Mouse (Mus musculus) erythroid progenitor cell, adult 5-6 weeks (primary cell): ENCODE measurements around the gene Gmeb1. TPM values are rescaled to one million over a fixed set of nuclear protein-coding genes. Genes with fewer than 3 reads are reported as not detected.

Experiments
- ATAC-seq: replicated peaks from 2 replicates; pipeline ENCODE4 v1.8.0; 2016; ENCODE audit warnings: moderate number of reproducible peaks, mild to moderate bottlenecking, moderate TSS enrichment, inconsistent platforms; ENCODE audit not compliant: poor library complexity, low FRiP score, severe bottlenecking
- total RNA-seq, 2 experiments: library from RNA; stranded (forward) in 1 of 2; stranded (reverse) in 1 of 2; fragments of 150-400 nt in 1 of 2; fragments of 186-747, 209-891 nt in 1 of 2; gene quantifications; 2 replicates each; pipeline versions ENCODE4 v1.2.3 to v1.2.4; 2015 to 2017; ENCODE audit warnings: low replicate concordance in 2 of 2

Gene Gmeb1
- total RNA-seq, 2 experiments from 2014 or later = 31.5 to 49.9 TPM

DNA sequence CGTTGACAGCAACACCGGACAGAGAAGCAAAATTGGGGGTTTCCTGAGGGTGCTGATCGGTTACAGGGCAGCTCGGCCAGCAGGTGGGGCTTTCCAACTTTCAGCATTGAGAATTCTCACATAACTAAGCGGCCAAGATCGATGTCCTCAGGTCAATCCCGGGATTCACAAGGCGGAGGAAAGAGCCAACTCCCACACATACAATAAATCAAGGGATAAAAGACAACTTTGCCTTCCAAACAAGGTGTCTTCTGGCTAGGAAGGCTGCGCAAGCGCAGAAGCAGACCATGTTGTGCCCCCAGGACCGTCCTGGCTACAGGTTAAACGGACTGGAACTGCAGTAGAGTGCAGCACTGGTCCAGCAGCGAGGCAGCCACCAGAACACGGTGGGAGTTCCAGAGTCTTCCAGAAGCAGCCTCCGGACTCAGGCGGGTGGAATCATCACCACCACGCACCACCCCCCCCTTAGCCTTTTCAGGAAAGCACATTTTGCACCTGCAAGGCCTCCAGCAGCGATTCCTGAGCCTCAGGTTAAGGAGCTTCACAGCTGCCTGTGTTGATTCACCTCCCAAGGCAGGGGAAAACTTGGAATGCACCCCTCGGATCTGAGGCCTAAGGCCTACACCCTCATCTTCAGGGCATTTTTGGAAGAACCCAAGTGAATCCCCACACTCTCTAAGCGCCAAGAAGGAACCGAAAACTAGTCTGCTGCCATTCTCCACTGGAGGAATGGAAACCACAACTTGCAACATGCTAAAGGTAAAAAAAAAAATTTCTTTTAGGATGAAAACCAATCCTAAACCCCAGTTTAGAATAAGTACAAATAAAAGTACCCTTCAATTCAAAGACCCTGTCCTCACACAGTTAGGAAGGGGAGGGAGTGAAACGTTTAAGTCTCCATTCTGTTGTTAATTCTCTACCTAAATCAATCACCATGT, 79.4 kb downstream of the Gmeb1 start:
- ATAC-seq = no peak

DNA sequence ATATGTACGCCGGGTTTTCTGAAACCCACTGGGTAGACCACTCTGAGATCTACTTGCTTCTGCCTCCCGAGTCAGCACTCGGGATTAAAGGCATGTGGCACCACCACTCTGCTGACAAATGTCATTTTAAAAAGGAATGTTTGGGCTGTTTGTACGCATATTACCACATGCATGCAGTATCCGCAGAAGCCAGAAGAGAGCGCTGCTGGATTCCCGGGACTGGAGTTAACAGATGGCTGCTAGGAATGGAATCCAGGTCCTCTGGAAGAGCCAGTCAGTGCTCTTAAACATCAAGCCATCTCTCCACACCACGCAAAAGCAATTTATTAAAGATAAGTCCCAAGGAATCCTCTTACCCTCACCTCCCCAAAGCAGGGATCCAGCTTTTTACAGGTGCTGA, 80.7 kb downstream of the Gmeb1 start:
- ATAC-seq = no peak

DNA sequence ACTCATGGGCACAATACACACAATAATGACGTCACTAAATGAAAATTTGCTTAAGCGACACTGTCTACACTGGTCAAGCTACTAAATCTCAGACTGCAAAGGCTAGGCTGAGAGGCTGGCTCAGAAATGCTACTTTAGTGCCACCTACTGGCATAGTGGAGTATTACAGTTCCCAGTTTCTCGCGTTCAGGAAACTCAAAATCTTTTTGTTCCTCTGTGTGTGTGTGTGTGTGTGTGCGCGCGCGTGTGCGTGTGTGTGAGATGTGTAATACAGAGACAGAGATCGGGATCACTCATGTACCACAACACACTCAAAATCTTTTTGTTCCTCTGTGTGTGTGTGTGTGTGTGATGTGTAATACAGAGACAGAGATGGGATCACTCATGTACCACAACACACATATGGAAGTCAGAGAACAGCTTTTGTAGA, 82.8 kb downstream of the Gmeb1 start:
- peak; percentile 66 for ATAC-seq

DNA sequence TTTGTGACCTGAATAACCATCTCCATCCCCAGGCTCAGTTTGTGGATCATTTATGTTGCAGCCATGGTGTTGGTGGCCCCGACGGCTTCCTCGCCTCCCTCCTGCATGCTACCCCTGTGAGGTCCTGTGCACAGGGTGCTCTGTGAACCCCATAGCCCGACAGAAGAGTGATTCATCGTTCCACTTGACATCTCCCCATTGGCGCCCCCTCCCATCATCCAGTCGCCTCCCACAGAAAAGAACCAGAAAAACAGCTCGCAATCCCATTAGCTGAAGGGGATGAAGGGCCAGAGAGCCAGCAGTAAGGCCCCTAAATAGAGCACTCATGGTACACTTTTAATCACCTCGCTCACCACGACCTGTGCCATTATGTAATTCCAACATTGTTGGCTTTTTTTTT, 84.9 kb downstream of the Gmeb1 start:
- no peak for ATAC-seq

Other genes with a start within 250 kb of the Gmeb1 start
- gene Gm10300, start 186.9 kb downstream of the Gmeb1 start, total RNA-seq (2015; ENCODE audit: low replicate concordance) = not detected in 2 replicates
- gene Gm10300, start 186.9 kb downstream of the Gmeb1 start, total RNA-seq (2017; ENCODE audit: low replicate concordance) = 0.64 and 1.4 TPM in 2 replicates
- 679 and 755 TPM in 2 replicates for gene Epb41, start 186.3 kb downstream of the Gmeb1 start, total RNA-seq (2015; ENCODE audit: low replicate concordance)
- gene Epb41, start 186.3 kb downstream of the Gmeb1 start, total RNA-seq (2017; ENCODE audit: low replicate concordance) = 876 and 895 TPM in 2 replicates
- gene Oprd1, start 117.1 kb downstream of the Gmeb1 start, total RNA-seq (2015; ENCODE audit: low replicate concordance) = not detected in 2 replicates
- gene Oprd1, start 117.1 kb downstream of the Gmeb1 start, total RNA-seq (2017; ENCODE audit: low replicate concordance) = not detected in 2 replicates
- gene Ythdf2, start 49.3 kb downstream of the Gmeb1 start, total RNA-seq (2015; ENCODE audit: low replicate concordance) = 27.8 and 33.5 TPM in 2 replicates
- gene Ythdf2, start 49.3 kb downstream of the Gmeb1 start, total RNA-seq (2017; ENCODE audit: low replicate concordance) = 27.2 and 29.4 TPM in 2 replicates
- gene Taf12, start 12.8 kb upstream of the Gmeb1 start, total RNA-seq (2015; ENCODE audit: low replicate concordance) = 19.3 and 30.6 TPM in 2 replicates
- 14.9 and 38.3 TPM in 2 replicates for gene Taf12, start 12.8 kb upstream of the Gmeb1 start, total RNA-seq (2017; ENCODE audit: low replicate concordance)
- gene Rab42, start 41.8 kb upstream of the Gmeb1 start, total RNA-seq (2015; ENCODE audit: low replicate concordance) = not detected in 2 replicates
- gene Rab42, start 41.8 kb upstream of the Gmeb1 start, total RNA-seq (2017; ENCODE audit: low replicate concordance) = not detected in 2 replicates
- 13.0 and 18.0 TPM in 2 replicates for gene Trnau1ap, start 67.9 kb upstream of the Gmeb1 start, total RNA-seq (2015; ENCODE audit: low replicate concordance)
- gene Trnau1ap, start 67.9 kb upstream of the Gmeb1 start, total RNA-seq (2017; ENCODE audit: low replicate concordance) = 8.9 and 14.1 TPM in 2 replicates
- 27.0 and 42.3 TPM in 2 replicates for gene Rcc1, start 92.0 kb upstream of the Gmeb1 start, total RNA-seq (2015; ENCODE audit: low replicate concordance)
- gene Rcc1, start 92.0 kb upstream of the Gmeb1 start, total RNA-seq (2017; ENCODE audit: low replicate concordance) = 36.5 and 47.0 TPM in 2 replicates
- gene Phactr4, start 160.9 kb upstream of the Gmeb1 start, total RNA-seq (2015; ENCODE audit: low replicate concordance) = 71.7 and 90.5 TPM in 2 replicates
- 61.1 and 75.6 TPM in 2 replicates for gene Phactr4, start 160.9 kb upstream of the Gmeb1 start, total RNA-seq (2017; ENCODE audit: low replicate concordance)
- 10.5 and 12.2 TPM in 2 replicates for gene Med18, start 202.3 kb upstream of the Gmeb1 start, total RNA-seq (2015; ENCODE audit: low replicate concordance)
- gene Med18, start 202.3 kb upstream of the Gmeb1 start, total RNA-seq (2017; ENCODE audit: low replicate concordance) = 5.7 and 16.2 TPM in 2 replicates
- gene Sesn2, start 248.9 kb upstream of the Gmeb1 start, total RNA-seq (2015; ENCODE audit: low replicate concordance) = 11.2 and 11.7 TPM in 2 replicates
- 7.8 and 10.9 TPM in 2 replicates for gene Sesn2, start 248.9 kb upstream of the Gmeb1 start, total RNA-seq (2017; ENCODE audit: low replicate concordance)